Mouse (Mus musculus): ENCODE results near the gene Bbs9.

Bbs9 gene

GRCm38 (mm10) chr9:22532810-22533447 lies 57.4 kb downstream of the Bbs9 start:
- peak; percentile 6 for DNase-seq (ENCODE audit: low spot score)

- no peak for DNase-seq (ENCODE audit: low spot score)
Measured at GRCm38 (mm10) chr9:22537767-22538373, 62.4 kb downstream of the Bbs9 start.

DNA sequence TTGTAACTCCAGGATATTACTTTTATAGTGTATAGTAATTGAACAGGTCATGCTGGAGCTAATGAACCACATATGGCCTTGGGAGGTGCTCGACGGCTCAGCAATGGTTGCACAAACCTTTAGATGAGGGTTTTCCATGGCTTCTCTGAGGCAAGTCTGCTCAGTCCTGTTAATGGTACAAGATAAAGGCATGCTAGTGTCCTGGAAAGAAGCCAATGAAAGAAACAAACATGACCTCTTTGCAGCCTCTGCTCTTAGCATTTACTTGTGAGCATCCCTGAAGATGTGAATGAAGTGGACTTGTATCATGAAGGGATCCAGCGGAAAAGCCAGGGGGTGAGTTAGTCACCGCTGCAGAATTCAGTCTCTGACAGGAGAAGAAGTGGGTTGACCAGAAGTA lies 64.0 kb downstream of the Bbs9 start:
- no peak for DNase-seq (ENCODE audit: low spot score)

- no peak for DNase-seq (ENCODE audit: low spot score)
Measured at GRCm38 (mm10) chr9:22541130-22541529, 65.6 kb downstream of the Bbs9 start.

GRCm38 (mm10) chr9:22543467-22543866 lies 68.0 kb downstream of the Bbs9 start:
- DNase-seq (ENCODE audit: low spot score) = no peak

GRCm38 (mm10) chr9:22544349-22545341 lies 69.1 kb downstream of the Bbs9 start:
- no peak for DNase-seq (ENCODE audit: low spot score)

GRCm38 (mm10) chr9:22551273-22551672 lies 75.8 kb downstream of the Bbs9 start:
- no peak for DNase-seq (ENCODE audit: low spot score)

GRCm38 (mm10) chr9:22556076-22556475 lies 80.6 kb downstream of the Bbs9 start:
- no peak for DNase-seq (ENCODE audit: low spot score)

GRCm38 (mm10) chr9:22557467-22557866 lies 82.0 kb downstream of the Bbs9 start:
- peak; percentile 47 for DNase-seq (ENCODE audit: low spot score)

DNA sequence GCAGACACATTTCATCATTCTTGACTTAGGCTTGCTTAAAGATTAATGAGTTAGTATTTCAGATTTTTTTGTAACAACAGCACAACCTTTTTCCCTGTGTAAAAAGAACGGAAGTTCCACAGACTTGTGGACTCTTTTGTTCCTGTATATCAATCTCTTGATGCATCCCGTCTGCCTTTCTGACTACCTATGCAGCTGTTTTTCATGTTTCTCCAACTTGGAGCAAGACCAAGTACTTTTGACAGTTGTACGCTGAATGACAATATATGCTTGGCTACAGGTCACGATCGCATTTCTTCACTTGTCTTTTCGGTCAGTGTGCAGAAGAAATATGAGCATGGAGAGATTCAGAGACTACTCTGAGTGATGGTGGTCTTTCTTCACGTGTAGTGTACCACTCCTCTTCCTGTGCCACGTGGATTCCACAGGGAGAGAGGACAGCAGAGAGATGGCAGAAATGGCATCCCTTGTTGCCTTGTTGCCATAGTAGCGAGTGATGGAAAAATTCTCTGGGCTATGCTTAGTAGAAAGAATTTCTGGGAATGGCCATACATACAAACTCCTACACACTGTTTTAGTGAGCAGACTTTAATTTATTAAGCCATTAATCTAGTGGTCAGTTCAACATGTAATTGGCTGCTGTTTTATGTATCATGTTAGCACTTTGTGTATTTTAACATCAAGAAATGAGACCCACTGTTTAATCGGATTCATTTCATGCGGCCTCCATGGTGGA lies 88.3 kb downstream of the Bbs9 start:
- DNase-seq (ENCODE audit: low spot score) = no peak

GRCm38 (mm10) chr9:22567726-22568125 lies 92.2 kb downstream of the Bbs9 start:
- DNase-seq (ENCODE audit: low spot score) = no peak

DNA sequence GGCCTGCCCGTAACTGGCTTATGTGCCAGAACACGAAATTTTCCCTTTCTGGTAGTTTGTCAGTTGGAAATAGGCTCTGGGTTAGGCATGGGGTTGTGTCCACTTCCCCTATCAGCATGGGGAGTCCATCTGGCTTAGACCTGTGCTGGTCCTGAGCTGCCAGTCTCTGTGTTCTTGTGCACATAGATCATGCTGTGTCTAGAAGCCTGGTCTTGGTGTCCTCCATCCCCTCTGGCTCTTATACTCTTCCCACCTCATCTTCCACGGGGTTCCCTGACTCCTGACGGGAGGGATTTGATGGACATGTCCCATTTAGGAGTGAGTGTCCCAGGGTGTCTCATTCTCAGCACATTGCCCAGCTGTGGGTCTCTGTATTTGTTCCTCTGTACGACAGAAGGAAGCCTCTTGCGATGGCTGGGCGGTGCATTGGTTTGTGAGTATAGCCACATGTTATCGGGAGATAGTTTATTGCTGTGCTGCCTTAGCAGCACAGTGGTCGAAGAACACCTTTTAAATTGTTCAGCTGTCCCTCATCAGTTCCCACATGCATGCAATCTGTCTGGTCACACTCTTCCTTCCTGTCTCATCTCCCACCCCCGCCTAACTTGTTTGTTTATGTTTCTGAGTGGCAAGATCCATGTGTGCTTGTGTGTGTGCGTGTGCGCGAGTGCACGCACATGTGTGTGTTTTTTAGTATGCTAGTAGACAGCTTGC lies 101.1 kb downstream of the Bbs9 start:
- no peak for DNase-seq (ENCODE audit: low spot score)

GRCm38 (mm10) chr9:22578266-22578665 lies 102.8 kb downstream of the Bbs9 start:
- no peak for DNase-seq (ENCODE audit: low spot score)

- no peak for DNase-seq (ENCODE audit: low spot score)
Measured at GRCm38 (mm10) chr9:22584221-22584620, 108.7 kb downstream of the Bbs9 start.

GRCm38 (mm10) chr9:22593032-22593431 lies 117.5 kb downstream of the Bbs9 start:
- no peak for DNase-seq (ENCODE audit: low spot score)

GRCm38 (mm10) chr9:22596650-22597049 lies 121.1 kb downstream of the Bbs9 start:
- DNase-seq (ENCODE audit: low spot score) = no peak

DNA sequence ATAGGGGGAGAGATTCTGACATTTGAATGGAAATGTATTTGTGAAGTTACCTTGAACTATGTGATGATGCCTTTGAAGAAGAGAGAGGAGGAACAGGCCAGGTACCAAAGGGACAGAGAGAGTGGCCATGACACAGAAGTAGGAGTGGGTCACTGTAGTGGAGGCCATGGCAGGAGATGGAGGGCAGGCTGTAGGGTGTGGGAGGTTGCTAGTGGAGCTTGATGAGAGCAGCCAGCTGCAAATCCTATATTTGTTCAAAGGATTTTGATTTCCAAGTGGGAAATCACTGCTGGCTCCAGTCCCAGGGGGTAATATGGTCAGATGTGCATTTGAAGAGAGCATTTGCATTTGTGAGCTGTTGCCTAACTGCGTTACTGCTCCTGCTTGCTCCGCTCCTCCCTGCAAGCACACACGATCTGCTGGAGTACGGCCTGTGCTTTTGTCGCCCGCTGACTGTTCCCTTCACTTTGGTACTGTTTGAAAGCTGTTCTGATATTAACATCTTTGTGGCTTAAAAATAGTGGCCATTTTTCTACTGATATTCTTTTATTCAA lies 137.8 kb downstream of the Bbs9 start:
- DNase-seq (ENCODE audit: low spot score) = no peak

GRCm38 (mm10) chr9:22619245-22619644 lies 143.7 kb downstream of the Bbs9 start:
- DNase-seq (ENCODE audit: low spot score) = no peak

- DNase-seq (ENCODE audit: low spot score) = peak; percentile 8
Measured at GRCm38 (mm10) chr9:22624966-22625365, 149.5 kb downstream of the Bbs9 start.

DNA sequence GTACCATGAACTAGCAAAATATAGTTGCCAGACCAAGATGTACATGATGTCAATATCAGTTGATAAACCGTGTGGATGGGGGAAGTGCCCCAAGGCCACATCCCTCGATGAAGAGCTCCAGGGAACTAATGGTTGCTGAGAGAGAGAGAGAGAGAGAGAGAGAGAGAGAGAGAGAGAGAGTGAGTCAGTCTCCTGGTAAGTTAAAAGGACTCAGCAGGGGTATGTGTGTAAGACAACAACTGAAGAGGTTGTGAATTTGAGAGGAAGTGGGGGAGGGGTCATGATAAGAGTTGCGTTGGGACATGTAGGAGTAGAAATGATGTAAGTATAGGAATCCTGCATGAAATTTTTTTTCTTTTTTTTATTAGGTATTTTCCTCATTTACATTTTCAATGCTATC lies 150.5 kb downstream of the Bbs9 start:
- no peak for DNase-seq (ENCODE audit: low spot score)

DNA sequence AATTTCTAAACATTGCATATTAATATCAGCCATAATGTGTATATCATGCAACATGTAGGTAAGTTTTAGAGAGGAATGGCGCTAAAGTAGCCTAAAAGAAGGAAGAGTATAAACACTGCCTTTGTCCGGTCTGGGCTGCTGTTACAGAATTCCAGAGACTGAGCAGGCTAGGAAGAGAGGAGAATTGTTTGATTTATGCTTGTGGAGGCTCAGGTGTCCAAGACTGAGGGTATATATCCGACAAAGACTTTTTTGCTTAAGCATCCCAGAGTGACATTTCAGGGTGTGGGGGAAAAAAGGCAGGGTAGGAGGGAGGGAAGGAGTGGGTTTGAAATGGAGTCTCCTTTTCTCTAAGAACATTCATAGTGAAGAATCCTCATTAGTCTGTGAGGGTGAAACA lies 152.4 kb downstream of the Bbs9 start:
- DNase-seq (ENCODE audit: low spot score) = no peak
